26 mouse cellular contexts compared by ENCODE assay signal in genomic region chr8:104227048-104227447, GRCm38 (mm10). TPM values are rescaled to one million over a fixed set of nuclear protein-coding genes. Genes with fewer than 3 reads are reported as not detected.
"Had no signal": no experiment of that assay in that cellular context is flagged by ENCODE, and none has a peak within 500 bp of the region (broad histone marks: within the 10 kb centered on the region; RNA-seq: fewer than 3 reads in every experiment).

No protein-coding gene starts in this region.

- H3K4me2 ChIP-seq: embryonic facial prominence, embryonic 12.5 days; embryonic facial prominence, embryonic 13.5 days; embryonic facial prominence, embryonic 15.5 days; forebrain, embryonic 12.5 days; forebrain, embryonic 13.5 days had no signal

- ATAC-seq: forebrain, embryonic 13.5 days; forebrain, embryonic 14.5 days; forebrain, embryonic 16.5 days; forebrain, postnatal 0 days had no signal

- H3K9ac ChIP-seq: embryonic facial prominence, embryonic 12.5 days; embryonic facial prominence, embryonic 13.5 days; embryonic facial prominence, embryonic 15.5 days; forebrain, embryonic 12.5 days; forebrain, embryonic 13.5 days; forebrain, postnatal 0 days had no signal

- H3K4me3 ChIP-seq: embryonic facial prominence, embryonic 10.5 days; embryonic facial prominence, embryonic 12.5 days; embryonic facial prominence, embryonic 13.5 days; embryonic facial prominence, embryonic 15.5 days; erythroblast, embryonic 14.5 days; forebrain, embryonic 10.5 days; forebrain, embryonic 12.5 days; forebrain, embryonic 13.5 days; gastrocnemius, adult 2 months; heart, adult 2 months had no signal

- H3K27ac ChIP-seq: embryonic facial prominence, embryonic 10.5 days; embryonic facial prominence, embryonic 12.5 days; embryonic facial prominence, embryonic 13.5 days; embryonic facial prominence, embryonic 15.5 days; forebrain, embryonic 10.5 days; forebrain, embryonic 12.5 days; forebrain, embryonic 13.5 days; gastrocnemius, adult 2 months; heart, adult 2 months had no signal

- H3K4me1 ChIP-seq: embryonic facial prominence, embryonic 10.5 days; embryonic facial prominence, embryonic 12.5 days; embryonic facial prominence, embryonic 13.5 days; embryonic facial prominence, embryonic 15.5 days; forebrain, embryonic 12.5 days; forebrain, embryonic 13.5 days had no signal

- H3K27me3 ChIP-seq: embryonic facial prominence, embryonic 12.5 days; embryonic facial prominence, embryonic 13.5 days; embryonic facial prominence, embryonic 15.5 days; forebrain, embryonic 12.5 days; forebrain, embryonic 13.5 days had no signal

- DNase-seq: cerebellum, adult 8-10 months; cerebellum, adult 9-10 months; cerebellum, adult 9-11 months; cerebellum, postnatal 10 days; cerebellum, postnatal 14 days; cerebellum, postnatal 25 days; cerebellum, postnatal 36 days; embryo, embryonic 11 days; forebrain, postnatal 0 days; gastrocnemius, adult 2 months; gastrocnemius, postnatal 10 days; gastrocnemius, postnatal 14 days; gastrocnemius, postnatal 25 days; gastrocnemius, postnatal 36 days; heart, adult 18-20 months; heart, adult 2 months had no signal

- H3K9me3 ChIP-seq: embryonic facial prominence, embryonic 15.5 days; forebrain, embryonic 13.5 days had no signal

RNA-seq across cellular contexts. Expression of gene Bean1, which starts 56.8 kb away (rescaled TPM):
- polyA plus RNA-seq: erythroblast, embryonic 14.5 days had no signal
